Mouse (Mus musculus) right cerebral cortex, postnatal 14 days (tissue): ENCODE data around the gene Gmpr.

ENCODE experiments used
- DNase-seq: peaks from one replicate; pipeline ENCODE4 v3.0.0; 2022

The Gmpr gene

DNA sequence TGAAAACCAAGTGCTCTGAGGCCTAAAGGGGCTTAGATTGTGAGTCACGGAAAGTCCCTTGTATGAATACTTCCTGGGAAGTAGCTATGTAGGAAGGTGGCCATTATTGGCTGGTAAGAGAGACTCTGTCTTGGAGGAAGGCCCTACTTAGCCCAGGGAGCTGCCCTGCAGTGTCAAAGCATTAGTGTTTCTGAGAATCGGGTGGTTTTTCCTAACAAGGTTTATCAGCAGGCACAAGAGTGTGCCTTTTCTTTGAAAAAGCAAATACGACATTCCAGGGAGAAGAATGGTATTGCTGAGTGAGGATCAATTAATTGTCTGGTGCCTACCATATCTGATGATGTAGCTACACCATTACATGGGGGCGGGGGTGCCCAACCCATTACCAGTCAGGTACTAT is 39.7 kb downstream of the Gmpr start:
- DNase-seq, result no peak

DNA sequence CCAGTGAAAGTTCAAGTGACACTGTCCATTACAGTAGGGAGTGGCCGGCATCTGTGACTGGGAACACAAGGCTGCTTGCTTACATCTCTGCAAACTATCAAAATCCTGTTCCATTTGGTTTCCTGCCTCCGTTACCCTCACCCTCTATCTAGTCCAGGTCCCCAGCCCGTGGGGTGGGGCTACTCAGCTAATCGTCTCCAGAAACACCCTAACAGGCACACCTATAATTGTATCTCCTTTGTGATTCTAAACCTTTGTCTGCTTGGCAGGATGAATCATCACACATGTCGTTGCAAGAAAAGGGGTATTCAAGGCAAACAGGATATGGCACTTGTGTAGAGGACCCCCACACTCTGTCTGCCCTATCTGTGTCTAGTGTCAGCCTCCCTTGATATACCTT is 40.3 kb downstream of the Gmpr start:
- DNase-seq, result no peak

GRCm38 (mm10) chr13:45553674-45554073 is 46.4 kb downstream of the Gmpr start:
- no peak for DNase-seq

DNA sequence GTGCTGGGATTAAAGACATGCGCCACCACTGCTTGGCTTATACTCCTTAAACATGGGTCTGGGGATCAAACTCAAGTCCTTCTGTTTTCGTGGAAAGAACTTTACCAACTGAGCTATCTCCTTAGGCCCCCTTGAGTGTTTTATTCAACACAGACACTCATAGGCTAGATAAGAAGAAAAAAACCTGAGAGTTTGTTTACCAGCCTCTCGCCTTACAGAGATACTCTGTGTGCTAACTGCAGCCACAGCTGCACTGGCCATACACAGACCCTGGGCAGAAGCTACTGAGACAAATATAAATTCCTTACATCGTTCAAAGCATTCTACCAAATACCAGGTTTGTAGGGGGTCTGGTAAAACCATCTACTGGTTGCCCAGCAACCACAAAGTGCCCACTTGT is 51.1 kb downstream of the Gmpr start:
- no peak for DNase-seq

- no peak for DNase-seq
Observed at GRCm38 (mm10) chr13:45559258-45559657, 52.0 kb downstream of the Gmpr start.

GRCm38 (mm10) chr13:45560543-45560942 is 53.3 kb downstream of the Gmpr start:
- no peak for DNase-seq

DNA sequence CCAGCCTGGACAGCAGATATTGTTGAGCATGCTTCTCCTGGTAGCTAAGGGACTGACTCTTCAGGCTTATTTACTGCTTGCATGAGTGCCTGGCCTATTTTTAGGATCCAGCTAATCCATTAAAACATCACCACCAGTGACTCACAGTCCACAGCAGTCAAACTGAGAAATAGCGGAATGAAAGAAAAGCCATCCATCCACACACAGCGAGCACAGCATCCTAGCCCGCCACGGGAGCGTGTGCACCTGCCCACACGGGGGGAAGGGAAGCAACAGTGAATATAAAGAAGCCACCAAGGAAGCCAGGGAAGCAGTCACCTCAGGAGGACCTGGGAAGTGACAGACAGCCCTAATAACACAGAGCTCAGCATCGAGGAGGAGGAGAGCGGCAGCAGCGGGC is 54.8 kb downstream of the Gmpr start:
- no peak for DNase-seq

- no peak for DNase-seq
Observed at GRCm38 (mm10) chr13:45564946-45565345, 57.7 kb downstream of the Gmpr start.

- no peak for DNase-seq
Observed at GRCm38 (mm10) chr13:45569932-45570331, 62.7 kb downstream of the Gmpr start.

- DNase-seq, result peak; percentile 75
Observed at GRCm38 (mm10) chr13:45571795-45572262, 64.6 kb downstream of the Gmpr start.

GRCm38 (mm10) chr13:45572768-45573167 is 65.5 kb downstream of the Gmpr start:
- DNase-seq, result peak; percentile 82

DNA sequence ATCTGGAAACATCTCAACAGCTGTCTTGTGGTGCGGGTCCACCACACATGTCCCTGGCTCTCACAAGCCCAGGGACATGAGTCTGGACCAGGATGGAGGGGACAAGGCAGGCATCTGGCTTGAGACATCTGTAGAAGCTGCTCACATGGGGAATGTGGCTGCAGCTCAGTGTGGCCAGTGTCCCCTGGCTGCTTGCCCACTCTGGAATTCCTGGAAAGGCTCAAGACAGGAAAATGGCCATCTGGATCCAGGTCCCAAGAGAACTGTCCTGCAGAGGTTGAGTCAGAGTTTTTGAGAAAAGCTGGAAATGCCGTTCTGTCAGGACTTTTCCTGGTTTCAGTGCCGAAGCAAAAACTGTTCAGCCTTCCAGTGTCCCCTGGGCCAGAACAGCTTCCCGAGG is 68.9 kb downstream of the Gmpr start:
- DNase-seq, result no peak

GRCm38 (mm10) chr13:45577366-45577765 is 70.1 kb downstream of the Gmpr start:
- DNase-seq, result no peak

DNA sequence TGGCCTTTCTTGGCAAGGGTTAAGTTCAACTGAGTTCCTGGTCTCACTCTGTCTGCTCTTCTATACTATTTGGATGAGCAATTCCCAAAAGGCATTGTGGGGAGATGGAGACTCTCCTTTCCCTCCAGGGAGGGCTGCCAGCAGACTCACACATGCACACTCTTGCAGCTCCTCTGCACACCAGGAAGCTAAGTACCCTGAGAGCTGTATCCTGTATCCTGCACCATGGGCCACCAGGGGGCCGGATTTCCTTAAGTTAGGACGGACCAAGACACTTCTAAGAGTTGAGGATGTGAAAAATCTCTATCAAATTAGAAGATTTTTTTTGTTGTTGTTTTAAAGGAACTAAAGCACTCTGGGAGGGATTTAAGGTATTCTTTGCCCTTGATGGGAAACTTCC is 70.5 kb downstream of the Gmpr start:
- peak; percentile 48 for DNase-seq

GRCm38 (mm10) chr13:45579751-45580150 is 72.5 kb downstream of the Gmpr start:
- DNase-seq, result no peak

DNA sequence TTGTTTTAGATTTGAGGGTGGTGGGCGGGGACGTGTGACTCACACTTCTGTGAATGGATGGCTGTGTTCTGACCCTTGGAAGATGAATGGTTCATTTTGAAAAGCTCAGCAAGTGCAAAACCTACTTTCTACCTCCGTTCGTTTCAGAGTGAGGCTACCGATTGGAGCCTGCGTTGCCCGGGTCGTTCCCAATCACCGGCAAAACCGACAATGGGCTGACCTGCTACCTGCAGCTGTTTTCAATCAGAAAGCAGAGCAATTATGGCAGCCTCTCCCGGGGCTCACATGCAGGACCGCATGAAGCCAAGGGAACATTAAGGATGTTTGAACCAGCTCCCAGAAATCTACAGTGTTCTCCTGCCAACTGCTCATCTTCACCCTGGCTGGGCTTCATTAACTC is 75.0 kb downstream of the Gmpr start:
- DNase-seq, result no peak

- DNase-seq, result no peak
Observed at GRCm38 (mm10) chr13:45583061-45583460, 75.8 kb downstream of the Gmpr start.

DNA sequence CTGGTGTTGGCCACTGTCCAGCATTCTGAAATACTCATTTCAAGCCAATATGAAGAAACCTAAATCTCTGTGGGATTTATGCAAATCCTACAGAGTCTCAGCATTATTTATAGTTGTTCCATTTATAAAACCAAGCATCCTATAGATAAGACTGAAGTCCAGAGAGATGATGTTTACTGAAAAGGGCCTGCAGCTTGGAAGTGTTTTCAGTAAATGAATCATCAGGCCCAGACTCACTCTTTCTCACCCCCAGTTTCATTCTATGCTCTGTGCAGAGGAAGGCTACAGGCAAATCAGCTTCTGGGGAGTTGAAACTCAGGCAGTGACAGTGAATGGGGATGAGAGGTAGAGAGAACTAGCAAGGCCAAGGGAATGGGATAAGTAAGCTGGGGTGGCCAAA is 83.7 kb downstream of the Gmpr start:
- no peak for DNase-seq

DNA sequence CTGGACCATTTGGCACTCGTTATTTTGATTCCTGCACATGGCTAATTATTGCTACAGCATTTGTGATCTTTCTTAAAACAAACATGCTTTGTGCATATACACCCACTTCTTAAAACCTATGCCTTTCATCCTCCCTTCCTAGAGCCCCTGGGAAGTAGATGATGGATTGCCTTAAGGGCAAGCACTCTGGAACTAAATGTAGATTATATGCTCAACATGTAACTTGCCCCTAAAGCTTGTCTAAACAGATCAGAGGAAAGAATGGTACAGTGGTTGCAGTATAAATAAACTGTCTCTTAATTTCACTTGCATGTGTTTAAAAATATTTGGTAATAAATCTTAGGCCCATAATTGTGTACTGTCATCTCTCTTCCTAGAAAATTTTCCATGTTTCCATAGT is 86.7 kb downstream of the Gmpr start:
- no peak for DNase-seq

DNA sequence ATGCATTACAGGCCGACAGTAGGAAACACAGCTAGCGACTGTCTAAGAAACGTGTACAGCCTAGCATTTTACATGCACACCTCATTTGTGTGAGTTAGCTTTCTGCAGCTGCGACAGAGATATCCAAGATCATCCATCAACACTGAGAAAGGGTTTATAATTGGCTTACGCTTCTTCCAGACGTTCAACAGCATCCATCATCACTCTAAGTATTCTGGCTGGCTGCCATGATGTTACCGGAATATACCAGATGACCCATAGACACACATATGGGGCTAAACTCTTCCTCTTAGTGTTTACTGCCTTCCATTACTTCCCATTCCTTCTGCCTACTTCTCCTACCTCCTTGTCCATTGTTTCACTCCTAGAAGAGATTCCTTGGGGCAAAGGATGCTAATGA is 88.2 kb downstream of the Gmpr start:
- DNase-seq, result no peak

- no peak for DNase-seq
Observed at GRCm38 (mm10) chr13:45599831-45600230, 92.6 kb downstream of the Gmpr start.

GRCm38 (mm10) chr13:45600443-45600842 is 93.2 kb downstream of the Gmpr start:
- DNase-seq, result no peak
